Mouse (Mus musculus) CD8-positive naive resting alpha-beta T cell, adult 2 months (primary cell): ENCODE data around the gene Slc25a35.
"Not testable (repeated sequence)": the region's sequence is repeated elsewhere in the genome, so short reads cannot be mapped to it uniquely, and the experiment has no call there.

Source experiments
- DNase-seq, 2 experiments: peaks; one replicate each; pipeline ENCODE4 v3.0.0; 2022; ENCODE audit warnings: low read depth in 2 of 2, low spot score in 2 of 2

Slc25a35 gene

DNA sequence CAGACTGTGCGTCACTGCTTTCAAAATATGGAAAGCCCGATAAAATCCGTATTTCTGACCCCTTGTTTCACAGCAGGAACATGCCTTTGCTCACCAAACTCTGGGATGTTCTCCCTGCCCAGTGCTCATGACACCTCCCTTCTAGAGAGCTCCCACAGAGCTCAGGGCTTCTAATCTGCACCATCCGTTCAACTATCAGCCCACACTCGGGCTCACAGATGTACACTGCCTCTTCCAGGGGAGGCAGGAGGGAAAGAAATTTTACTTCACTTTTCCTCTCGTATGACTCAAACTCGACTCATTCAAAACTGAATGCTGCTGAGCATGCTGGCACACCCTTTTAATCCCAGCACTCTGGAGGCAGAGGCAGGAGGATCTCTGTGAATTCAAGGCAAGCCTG is 37.3 kb downstream of the Slc25a35 start:
- DNase-seq, result no peak

DNA sequence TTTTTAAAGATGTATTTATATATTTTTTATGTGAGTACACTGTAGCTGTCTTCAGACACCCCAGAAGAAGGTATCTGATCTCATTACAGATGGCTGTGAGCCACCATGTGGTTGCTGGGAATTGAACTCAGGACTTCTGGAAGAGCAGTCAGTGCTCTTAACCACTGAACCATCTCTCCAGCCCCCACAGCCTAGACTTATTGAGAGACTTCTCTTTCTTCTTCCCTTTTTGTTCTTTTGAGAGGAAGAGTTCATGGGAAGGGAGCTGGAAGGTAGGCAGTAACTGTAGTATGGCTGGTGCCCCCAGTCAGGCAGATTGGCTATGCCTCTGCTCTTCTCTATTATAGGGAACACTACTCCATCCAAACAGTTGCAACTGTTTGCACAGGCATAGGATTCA is 38.6 kb downstream of the Slc25a35 start:
- DNase-seq, result not testable (repeated sequence)

DNA sequence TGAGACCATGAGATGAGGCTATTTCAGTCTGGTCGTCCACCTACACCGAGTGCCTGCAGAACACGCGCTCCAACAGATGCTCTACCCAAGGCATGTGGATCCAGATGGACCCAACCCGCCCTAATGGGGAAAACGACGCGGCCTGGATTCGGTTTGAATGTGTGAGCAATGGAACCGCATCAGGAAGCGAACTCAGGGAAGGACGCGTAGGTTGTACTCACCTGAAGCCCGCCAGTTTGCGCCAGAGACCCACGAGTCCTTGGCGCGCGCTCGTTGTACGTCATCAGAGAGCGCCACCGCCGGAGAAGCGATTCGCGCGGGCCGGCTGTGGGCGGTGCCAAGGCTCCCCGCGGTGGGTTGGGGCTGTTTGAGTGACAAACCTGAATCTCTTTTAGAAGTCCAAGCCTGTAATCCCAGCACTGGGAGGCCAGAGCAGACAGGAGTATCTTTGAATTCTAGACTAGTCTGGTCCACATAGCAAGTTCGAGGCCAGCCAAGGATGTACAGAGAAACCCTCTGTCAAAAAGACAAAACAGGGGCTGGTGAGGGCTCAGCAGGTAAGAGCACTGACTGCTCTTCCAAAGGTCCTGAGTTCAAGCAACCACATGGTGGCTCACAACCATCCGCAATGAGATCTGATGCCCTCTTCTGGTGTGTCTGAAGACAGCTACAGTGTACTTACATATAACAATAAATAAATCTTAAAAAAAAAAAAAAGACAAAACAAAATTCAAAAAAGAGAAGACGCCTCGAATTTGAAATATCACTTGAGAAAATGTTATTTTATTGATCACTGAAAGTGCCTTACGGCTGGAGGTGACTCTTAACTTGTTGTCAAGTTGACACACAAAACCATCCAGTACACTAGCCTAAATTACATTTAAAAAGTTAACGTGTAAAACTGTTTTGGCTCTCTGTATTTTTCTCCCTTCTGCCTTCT is 40.5 kb downstream of the Slc25a35 start, which contains the start of gene Pfas:
Pfas (minus strand) TSS at position 279 of the 940 bp plus-strand sequence.
- DNase-seq, result peak; percentile 87 to 92

DNA sequence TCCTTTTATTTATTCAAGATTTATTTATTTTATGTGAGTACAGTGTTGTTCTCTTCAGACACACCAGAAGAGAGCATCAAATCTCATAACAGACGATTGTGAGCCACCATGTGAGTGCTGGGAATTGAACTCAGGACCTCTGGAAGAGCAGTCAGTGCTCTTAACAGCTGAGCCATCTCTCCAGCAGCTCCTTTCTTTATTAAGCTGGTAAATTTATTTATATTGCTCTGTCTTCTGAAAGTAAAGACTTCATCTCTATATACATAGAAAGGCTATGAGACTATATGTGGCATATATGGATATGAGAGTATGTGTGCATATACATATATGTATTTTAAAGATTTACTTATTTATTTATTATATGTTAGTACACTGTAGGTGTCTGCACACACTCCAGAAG is 41.6 kb downstream of the Slc25a35 start:
- no peak for DNase-seq

DNA sequence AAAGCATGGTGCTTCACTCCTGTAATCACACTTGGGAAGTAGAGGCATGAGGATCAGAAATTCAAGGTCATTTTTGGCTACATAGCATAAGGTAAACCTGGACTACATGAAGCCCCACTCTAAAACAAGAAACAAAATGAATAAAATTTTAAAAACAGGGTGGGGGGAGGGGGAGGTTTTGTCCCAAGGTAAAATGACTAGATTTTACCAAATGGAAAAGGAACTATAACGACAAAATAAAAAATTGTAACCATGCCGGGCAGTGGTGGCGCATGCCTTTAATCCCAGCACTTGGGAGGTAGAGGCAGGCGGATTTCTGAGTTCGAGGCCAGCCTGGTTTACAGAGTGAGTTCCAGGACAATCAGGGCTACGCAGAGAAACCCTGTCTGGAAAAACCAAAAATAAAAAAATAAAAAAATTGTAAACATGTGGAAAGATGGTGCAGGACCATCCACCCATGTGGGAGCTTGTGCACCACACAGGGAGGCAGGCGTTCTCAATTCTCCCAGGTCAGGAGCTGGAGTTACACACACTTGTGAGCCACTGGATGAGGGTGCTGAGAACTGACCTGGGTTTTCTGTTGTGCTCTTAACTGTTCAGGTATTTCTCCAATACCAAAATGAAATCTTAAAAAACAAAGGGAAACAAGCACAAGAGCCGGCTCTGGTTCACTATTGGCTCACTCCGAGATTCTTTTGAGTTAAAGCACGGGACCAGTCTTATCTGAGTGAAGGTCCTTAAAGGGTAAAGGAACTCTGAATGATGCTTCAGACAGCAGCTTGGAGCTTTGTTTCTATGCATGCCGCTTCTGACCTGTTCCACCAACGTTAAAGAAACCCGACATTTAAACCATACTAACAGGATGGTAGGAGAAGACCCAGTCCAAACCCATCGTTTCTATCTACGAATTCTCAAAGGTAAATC is 42.7 kb downstream of the Slc25a35 start:
- no peak for DNase-seq

DNA sequence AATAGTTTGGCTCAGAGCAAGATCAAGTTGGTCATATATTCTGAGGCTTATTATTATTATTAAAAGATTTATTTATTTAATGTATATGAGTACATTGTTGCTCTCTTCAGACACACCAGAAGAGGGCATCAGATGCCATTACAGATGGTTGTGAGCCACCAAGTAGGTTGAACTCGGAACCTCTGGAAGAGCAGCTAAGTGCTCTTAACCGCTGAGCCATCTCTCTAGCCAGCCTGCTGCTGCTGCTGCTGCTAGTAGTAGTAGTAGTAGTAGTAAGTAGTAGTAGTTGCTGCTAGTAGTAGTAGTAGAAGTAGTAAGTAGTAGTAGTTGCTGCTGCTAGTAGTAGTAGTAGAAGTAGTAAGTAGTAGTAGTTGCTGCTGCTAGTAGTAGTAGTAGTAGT is 43.5 kb downstream of the Slc25a35 start:
- not testable (repeated sequence) for DNase-seq

DNA sequence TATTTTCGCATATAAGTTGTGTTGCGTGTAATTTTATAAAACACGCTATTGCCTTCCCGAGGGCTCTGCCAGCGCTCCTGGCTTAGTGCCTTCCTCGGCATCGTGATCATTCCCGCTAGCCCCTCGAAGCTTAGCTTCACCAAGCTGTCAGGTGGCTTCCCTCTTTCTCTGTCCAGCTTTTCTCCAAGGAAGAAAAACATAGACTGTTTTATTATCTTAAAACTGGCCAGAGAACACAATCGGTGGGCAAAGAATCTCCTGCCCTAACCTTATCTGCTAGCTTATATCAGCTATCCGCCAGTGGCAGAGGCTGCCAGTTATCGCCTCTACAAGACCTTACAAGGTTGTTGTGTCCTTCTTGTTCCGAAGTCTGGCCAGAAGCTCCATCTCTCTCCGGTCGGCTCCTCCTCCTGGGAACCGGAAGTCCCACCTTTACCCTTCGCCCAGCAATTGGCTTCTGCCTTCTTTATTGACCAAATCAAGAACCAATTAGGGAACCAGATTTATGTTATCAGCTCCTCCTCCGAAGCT is 44.2 kb downstream of the Slc25a35 start:
- peak; percentile 68 to 74 for DNase-seq

DNA sequence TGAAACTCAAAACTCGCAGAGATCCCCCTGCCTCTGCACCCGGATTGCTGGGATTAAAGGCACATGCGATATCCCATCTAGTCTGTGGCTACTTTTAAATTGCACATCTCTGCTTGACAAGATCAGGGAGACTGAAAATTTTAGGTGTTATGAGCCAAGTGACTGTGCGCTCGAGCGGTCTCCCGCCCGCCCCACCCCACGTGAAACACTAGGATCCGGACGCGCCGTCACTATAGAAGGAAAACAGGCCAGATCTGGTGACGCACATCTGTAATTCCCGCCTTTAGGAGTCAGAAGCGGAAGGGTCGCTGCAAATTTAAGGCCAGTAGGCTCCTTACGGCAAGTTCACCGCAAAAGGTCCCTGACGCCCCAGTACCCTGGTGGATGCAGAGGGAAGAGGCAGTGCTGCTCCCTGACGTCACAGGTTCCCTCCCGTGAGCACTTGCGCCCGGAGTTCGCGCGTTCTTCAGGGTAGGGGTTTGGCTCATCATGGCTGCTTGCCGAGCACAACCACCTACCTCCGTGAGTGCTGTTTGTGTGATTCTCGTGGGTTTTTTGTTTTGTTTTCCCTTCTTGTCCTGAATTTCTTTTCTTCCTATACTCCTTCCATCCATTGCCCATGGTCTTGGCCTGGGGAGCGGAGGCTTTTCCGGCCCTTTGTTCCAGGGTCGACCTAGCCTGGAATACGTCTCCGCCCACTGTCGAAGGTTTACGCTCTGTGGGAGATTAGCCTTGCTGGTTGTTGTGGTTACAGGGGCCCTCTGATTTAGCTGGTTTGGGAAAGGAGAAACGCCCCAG is 47.9 kb downstream of the Slc25a35 start, which contains the start of gene Ctc1:
Ctc1 (plus strand) TSS at position 268 of the 798 bp plus-strand sequence.
- DNase-seq, result peak; percentile 86 to 90

DNA sequence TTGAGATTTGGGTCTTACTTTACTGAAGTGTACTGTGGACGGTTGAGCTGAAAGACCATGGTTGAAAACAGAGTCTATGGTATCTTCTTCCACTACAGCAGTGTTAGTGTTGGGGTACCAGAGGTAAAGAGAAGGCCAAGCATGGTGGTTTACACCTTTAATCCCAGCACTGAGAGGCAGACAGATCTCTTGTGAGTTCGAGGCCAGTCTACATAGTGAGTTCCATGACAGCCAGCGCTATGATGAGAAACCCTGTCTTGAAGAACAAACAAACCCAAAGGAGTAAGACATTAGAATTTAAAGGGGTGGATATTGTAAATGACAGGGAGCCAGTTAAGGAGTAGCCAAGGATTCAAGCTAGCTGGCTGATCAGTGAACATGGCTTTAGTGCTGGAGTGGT is 48.8 kb downstream of the Slc25a35 start:
- no peak for DNase-seq

DNA sequence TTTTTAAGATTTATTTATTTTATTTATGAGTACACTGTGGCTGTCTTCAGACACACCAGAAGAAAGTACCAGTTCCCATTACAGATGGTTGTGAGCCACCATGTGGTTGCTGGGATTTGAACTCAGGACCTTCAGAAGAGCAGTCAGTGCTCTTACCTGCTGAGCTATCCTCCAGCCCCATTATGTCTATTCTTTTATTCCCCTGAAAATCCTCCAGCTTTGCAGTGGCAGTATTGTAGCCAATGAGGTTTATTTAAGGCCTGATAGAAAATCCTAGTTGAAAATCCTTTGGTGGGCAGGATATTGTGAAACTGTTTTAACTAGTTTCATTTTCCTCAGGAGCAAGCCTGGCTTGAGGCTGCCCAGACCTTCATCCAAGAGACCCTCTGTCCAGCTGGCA is 52.8 kb downstream of the Slc25a35 start:
- DNase-seq, result no peak
